Mouse (Mus musculus) telencephalon, adult 2 months (tissue): ENCODE measurements around the gene Gab2.

Experiments
- DNase-seq: peaks from one replicate; pipeline ENCODE4 v3.0.0-alpha.2; 2011; ENCODE audit warnings: low read depth, low spot score

The Gab2 gene

DNA sequence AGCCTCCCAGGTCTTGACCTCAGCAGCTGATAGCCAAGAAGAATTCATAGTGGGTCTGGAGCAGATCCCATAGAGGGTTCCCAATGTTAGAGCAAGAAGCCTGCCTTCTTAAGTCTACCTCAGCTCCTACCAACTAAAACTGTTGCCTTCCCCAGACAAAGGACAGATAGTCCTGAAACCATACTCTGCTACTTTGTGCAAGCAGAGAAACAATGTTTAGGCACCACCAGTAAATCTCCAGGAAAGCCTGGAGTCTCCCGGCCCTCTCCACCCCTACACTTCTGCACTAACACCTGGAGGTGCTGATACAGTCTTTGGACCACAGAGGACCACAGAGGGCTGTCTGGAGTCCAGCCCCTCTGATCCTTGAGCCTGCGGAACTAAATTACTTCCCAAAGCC lies 263.3 kb downstream of the Gab2 start:
- DNase-seq, result no peak

DNA sequence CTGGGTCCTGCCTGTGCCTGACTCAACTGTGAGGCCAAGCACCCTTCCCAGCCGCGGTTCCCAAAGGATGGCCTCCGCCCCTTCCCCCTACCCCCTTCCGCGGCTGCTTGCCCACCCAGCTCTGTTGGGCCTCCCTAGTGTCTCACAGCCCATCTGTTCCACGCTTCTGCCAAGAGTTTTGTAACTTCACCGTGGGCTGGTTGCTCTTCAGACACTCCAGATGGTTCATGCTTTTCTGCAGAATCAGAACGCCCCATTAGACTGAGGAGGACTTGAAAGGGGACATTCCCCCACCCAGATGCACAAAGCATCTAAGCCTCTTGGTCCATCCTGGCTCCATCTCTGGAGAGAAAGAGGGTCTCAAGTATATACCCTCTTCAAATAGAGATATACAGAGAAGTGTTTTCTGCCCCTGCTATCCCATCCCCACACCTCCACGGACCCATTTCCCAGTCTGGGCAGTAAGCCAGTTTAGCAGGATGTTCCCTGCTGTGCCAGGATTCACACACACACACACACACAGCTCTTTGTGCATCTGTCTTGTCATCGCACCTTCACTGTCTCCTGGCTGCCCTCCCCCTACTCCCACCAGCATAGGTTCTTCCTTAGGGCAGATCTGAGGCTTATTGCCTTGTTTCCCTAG lies 264.0 kb downstream of the Gab2 start:
- DNase-seq, result peak; percentile 95

DNA sequence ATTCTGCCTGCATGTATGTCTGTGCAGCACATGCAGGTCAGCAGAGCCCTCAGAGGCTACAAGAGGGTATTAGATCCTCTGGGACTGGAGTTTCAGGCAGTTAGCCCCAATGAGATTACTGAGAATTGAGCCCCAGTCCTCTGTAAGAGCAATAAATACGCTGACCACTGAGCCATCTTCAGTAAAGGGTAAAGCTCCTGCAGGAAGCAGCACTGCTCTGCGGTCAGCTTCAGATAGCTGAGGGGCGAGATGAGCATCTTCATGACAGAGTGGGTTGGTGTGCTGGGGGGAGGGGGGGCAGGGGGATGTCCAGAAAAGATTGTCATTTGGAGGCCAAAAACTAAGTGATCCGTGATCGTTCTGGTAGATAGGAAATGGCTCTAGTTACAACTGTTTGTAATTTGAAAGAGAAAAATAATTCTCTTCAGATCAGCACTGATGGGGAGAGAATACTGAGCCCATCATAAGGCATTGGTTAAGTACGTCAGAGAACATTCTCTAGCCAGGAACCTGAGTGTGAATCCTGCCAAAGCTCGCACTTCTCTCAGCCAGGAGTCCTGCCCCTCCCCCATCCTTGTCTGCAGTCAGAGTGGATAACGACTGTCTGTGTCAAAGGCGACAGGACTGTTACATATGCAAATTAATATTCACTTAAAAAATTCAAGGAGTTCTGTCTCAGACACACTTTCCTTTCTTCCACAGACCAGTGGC lies 264.9 kb downstream of the Gab2 start:
- no peak for DNase-seq

DNA sequence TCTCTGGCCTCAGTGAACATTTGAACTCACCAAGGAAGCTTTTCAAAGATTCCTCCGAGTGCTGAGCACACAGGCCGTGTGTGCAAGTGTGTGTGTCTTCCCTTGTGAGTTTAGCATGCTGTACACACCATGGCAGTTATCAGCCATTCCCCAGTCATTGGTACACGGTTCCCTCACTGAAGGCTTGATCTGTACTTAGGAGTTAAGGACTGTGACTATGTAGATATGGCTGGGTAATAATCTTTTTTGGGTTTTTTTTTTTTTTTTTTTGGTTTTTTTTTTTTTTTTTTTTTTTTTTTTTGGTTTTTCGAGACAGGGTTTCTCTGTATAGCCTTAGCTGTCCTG lies 265.4 kb downstream of the Gab2 start:
- DNase-seq, result no peak

DNA sequence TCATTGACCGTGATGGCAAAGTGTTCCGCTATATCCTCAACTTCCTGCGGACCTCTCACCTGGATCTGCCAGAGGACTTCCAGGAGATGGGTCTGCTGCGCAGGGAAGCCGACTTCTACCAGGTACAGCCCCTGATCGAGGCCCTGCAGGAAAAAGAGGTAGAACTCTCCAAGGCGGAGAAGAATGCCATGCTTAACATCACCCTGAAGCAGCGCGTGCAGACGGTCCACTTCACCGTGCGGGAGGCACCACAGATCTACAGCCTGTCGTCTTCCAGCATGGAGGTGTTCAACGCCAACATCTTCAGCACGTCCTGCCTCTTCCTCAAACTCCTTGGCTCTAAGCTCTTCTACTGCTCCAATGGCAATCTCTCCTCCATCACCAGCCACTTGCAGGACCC lies 266.1 kb downstream of the Gab2 start:
- no peak for DNase-seq

DNA sequence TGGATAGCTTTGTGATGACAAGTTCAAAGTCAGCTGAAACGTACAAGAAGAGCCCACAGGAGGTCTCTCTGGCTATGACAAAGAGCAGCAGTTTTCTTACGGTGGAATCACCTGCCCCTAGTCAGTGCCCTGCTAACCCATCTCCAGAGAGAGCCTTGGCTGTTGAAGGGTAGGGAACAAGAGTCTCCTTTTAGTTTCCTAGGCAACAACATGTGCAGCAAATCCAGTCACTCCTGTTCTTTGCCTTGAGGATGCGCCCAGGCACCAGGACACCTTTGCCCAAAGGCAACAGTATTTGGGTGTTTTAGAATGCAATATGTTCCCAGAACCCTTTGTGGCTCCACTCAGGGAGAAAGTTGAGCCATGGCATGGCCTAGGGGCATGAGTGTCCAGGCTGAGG lies 266.9 kb downstream of the Gab2 start:
- DNase-seq, result no peak

DNA sequence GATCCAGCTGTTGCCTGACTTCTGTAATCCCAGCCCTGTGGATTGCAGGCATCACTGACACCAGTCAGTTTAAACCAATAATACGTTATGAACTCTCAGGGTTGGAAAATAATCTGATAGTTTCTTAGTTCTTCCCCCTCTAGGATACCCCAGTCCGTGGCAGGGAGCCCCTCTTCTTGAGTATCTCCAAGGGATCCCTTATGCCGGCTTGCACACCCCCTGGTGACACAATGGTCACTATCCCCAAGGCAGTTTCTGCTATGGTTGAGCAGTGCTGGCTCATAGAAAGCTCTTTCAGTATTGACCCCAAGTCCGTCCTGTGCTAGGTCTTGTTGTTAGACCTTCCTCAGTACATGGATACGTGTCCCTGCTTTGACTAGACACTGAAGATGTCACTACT lies 267.4 kb downstream of the Gab2 start:
- no peak for DNase-seq

DNA sequence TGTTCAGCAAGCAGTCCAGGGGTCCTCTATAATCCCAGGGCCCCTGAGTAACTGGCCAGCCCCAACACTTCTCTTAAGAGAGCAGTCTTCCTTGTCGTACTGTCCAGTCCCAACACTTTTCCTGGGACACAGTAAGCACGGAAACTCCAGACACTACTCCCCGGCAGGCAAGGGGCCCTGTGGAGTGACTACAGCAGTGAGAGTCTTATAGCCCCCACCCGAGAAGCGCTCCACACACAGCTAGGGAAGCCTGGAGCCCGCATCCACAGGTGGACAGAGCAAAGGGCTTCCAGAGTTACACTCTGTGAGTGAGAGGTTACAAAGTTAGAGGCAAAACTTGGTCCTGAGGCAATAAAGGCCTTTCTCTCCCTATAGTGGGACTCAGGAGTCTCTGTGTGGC lies 268.1 kb downstream of the Gab2 start:
- DNase-seq, result no peak

DNA sequence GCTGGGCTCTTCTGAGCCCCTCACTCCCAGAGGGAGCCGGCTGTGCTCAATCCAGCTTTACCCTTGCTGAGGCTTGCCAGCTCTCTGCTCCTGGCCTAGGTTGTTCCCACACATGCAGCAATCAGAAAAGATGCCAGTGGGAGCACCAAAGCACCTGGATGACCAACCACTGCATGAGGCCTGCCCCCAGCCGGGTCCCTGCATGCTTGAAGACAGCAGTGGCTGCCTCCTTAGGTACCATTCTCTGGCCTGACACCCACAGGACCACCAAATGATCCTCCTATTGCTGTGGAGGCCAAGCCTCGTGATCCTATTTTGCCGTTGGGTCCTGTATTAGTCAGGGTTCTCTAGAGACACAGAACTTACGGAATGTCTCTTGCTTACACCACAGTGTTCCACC lies 269.5 kb downstream of the Gab2 start:
- no peak for DNase-seq

DNA sequence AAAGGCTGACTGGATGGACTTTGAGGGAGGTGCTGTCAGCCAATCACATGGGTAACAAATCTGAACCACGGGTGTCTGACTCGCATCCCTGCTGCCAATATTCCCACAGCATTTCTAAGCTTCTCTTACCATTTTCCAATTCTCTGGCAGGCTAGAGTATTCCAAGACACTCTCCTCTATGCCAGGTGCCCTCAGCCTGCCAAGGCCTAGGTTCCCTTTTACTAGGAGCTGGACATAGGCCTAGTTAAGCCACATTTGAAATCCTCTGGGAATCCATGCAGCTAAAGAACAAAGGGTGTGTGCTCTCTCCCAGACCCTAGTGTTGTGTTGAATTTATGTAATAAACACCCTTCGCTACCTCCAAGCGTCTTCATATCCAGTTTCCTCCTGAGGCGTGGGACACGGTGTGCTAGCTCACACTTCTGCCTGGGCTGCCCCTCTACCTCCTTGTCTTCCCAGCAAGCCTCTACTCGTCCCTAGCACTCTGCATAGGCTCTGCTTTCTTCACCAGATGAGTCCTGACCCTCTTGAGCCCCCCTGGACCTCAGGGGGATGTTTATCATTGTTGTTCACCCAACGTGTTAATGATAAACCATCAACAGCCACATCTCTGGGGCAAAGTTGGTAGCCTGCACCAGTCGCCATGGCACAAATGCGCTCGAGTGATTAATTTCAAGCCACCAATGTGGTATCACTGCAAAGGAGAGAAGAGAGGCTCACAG lies 270.6 kb downstream of the Gab2 start:
- no peak for DNase-seq

DNA sequence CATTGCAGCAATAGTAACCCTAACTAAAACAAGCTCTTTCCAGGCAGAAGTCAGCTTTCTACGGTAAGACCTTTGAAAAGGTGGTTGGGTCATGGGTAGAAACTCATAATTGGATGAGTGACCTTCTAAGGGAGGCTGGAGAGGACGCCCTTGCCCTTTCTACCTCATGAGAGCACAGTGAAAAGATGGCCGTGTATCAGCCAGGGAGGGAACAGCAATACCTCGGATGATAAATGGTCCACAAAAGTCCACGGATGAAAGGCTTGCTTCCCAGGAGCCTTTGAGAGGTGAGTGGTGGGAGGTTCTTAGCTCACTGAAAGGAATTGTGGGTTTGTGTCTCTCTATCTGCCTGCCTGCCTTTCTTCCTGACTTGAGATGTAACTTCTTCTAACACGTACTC lies 272.0 kb downstream of the Gab2 start:
- DNase-seq, result no peak

DNA sequence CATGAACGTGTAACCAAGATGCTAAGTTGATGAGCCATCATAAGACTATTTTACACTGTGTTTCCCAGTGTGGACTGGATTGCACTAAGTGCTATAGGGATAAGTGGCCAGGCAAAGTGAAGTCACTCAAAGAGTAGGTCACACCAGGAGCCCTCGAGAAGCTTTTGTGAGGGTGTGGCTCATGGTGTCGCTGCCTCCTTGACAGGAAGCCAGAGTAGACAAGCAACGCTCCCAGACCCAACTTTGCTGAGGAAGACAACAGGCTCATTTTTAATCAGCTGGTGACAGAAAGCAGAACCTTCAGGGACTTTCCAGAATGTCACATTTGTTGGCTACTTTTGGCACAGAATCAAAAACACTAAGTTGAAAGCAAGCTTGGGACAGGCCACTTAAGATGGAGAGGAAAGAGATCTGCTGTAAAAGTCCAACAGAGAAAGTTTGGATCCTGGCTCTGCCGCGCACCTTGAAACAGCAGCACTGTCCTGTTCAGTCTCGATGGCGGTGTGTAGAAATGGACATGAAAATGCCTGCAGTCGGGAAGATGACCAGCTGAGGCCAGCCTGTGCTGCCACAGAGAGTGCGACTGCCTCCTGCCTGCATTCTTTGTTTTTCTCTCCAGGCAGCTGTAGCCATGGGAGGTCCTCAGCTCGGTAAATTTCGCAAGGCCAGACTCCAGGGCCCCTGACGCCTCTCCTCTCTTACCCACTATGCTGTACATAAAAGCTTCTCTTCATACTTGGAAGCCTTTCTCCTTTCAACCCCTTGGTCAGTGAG lies 273.9 kb downstream of the Gab2 start:
- DNase-seq, result no peak

DNA sequence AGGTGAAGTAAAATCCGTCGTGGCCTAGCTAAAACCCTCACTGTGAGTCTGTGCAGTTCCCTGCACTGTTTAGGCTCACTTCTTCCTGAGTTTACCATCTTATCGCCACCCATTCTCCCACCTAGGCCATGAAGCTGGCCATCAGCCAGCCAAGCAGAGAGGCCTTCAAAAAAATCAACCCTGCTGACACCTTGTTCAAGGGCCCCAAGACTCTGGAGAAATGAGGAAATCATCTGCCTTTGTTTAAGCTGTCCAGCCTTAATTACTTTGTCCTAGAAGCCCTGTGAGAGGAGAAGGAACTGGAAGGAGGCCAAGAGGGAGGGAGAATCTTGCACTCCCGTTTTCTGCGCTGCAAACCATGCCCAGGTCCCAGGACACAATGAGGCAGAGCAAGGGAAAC lies 274.9 kb downstream of the Gab2 start:
- DNase-seq, result no peak

DNA sequence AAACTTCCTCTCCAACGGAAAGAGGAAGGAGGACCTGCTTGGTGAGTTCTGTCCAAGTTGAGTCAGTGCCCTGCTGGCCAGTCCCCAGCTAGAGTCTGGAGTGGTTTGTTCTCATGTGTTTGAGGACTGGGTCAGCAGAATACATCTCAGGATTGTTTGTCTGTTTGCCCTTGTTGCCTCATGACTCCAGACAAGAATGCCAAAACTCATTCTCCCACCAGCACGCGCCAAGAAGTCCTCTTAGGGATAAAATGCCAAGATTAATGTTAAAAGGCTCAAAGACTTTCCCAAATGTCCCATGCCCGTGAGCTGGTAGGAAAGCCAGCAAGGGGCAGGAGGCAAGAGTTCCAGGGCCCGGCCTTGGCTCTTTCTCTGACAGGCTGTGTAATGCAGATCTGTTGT lies 275.5 kb downstream of the Gab2 start:
- DNase-seq, result no peak

DNA sequence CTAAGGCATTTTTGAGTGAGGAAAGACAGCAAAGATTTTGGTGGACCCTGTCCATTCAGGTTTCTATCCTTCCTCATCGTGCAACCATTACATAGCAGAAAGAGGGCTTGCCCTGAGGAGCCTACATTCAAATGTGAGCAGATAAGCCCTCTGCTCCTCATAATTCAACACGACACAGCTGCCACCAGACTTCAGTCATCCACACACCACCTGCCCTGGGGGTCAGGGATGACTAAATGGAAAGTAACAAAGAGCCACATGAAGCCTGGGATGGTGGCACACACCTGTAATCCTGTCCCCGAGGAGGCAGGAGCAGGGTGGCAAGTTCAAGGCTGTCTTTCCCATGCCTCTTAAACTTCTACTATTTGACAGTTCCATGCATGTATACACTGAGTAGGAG lies 276.5 kb downstream of the Gab2 start:
- DNase-seq, result no peak

DNA sequence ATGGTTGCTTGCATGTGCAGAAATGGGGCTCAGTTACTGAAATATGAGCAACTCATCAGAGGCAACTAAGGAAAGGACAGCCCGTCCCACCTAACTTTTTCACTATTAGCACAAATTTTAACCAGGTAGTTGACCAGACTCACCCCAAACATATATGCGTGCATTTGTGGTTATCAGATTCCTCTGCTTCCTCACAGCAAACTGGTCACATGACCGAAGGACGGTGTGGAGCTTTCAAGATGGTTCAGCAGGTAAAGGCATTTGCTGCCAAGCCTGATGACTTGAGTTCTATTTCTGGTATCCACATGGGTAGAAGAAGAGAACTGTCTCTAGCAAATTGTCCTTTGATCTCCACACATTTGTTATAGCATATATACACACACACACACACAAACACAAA lies 277.0 kb downstream of the Gab2 start:
- no peak for DNase-seq
